Mouse (Mus musculus): Measurements from ENCODE around the gene Tnpo3.

DNA sequence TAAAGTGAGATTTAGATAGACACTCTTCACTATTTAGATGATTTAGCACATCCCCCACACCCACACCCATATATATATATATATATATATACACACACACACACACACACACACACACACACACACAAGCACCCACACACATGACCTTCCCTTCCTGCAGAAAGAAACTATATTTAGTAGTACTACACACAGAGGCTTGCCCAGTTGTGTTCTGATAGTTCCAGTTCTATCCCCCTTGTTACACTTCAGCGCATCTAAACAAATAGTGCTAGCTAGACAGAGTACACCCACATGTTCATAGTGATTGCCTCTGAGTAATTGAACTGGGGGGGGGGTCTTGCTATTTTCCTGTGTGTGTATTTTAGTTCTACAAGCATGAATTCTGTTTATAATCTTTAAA, 24.9 kb upstream of the Tnpo3 start:
- TF ChIP-seq POLR2A (IDR thresholded peaks at IDR 0.05; ENCODE audit: insufficient read depth, low read depth, low read length) (no peak), CTCF (IDR thresholded peaks at IDR 0.05) (no peak), EP300 (IDR thresholded peaks at IDR 0.05; ENCODE audit: insufficient read depth, low read depth, low read length) (no peak)
